Mouse (Mus musculus) myocyte (in vitro differentiated cells): ENCODE data around the gene Vps9d1.

Experiments
- E2F4 ChIP-seq: IDR thresholded peaks from one replicate; pipeline ENCODE4 v1.6.1; 2011; ENCODE audit warnings: mild to moderate bottlenecking, control low read depth, moderate library complexity; ENCODE audit not compliant: insufficient read depth
- MYOD1 ChIP-seq, 3 experiments: IDR thresholded peaks; one replicate each; pipeline ENCODE4 v1.6.1; 2011; ENCODE audit warnings: control low read depth in 2 of 3, low read depth in 2 of 3, mild to moderate bottlenecking in 2 of 3, moderate library complexity in 1 of 3; ENCODE audit not compliant: insufficient read length in 2 of 3, control insufficient read depth in 1 of 3
- MYOG ChIP-seq, 3 experiments: IDR thresholded peaks; one replicate each; pipeline ENCODE4 v1.6.1; 2011; ENCODE audit warnings: control low read depth in 2 of 3, low read depth in 2 of 3, mild to moderate bottlenecking in 2 of 3; ENCODE audit not compliant: insufficient read length in 2 of 3, control insufficient read depth in 1 of 3, insufficient read depth in 1 of 3
- POLR2A ChIP-seq: IDR thresholded peaks from one replicate; pipeline ENCODE4 v1.6.1; 2011; ENCODE audit warnings: low read depth, mild to moderate bottlenecking, control low read depth, moderate library complexity; ENCODE audit not compliant: insufficient read length
- TCF12 ChIP-seq: IDR thresholded peaks from one replicate; pipeline ENCODE4 v1.6.1; 2011; ENCODE audit warnings: mild to moderate bottlenecking, control low read depth; ENCODE audit not compliant: poor library complexity, insufficient read depth, severe bottlenecking
- TCF3 ChIP-seq: IDR thresholded peaks from one replicate; pipeline ENCODE4 v1.6.1; 2011; ENCODE audit warnings: low read depth, control low read depth; ENCODE audit not compliant: insufficient read length

- TF ChIP-seq E2F4 (no peak), TCF3 (no peak), TCF12 (no peak), POLR2A (no peak), MYOD1 (IDR thresholded peaks at IDR 0.05; ENCODE audit: control insufficient read depth in 1 of 3, insufficient read length in 2 of 3, low read depth in 2 of 3) (no peak), MYOG (IDR thresholded peaks at IDR 0.05; ENCODE audit: control insufficient read depth in 1 of 3, insufficient read depth in 1 of 3, insufficient read length in 2 of 3, low read depth in 2 of 3) (no peak)
Observed at GRCm38 (mm10) chr8:123291716-123292115, 37.6 kb upstream of the Vps9d1 start.
